In the genomic region with DNA sequence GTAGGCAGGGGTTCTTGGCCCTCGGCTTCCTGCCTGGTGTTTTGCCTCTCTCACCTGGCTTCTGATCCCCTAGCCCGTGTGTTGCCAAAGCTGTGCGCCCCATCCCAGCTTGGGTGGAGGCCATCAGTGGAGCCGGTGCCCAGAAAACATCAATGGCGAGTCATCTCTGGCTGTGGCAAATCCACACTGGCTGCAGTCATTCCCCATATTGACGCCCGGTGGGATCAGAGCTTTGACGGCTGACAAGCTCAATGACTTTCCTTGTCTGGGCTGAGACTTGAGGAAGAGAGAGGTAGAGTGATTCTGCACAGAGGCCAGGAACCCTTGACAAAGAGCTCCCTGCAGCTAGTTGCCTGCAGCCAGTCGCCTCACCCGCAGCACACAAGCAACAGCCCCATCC, we compare ENCODE assay signal across 30 mouse cellular contexts.
DNase-seq lines count a peak whose midpoint lies in the region; ATAC-seq and TF ChIP-seq lines count a peak whose summit lies in the region.
"Had no signal": no experiment of that assay in that cellular context is flagged by ENCODE, and none has a peak within 500 bp of the region (broad histone marks: within the 10 kb centered on the region; RNA-seq: fewer than 3 reads in every experiment).

No protein-coding gene starts in this region.

- peaks cover 32% of the 10 kb centered on the region for H3K36me3 ChIP-seq in forebrain, embryonic 16.5 days (ENCODE audit: control insufficient read depth, insufficient read depth)
- peaks cover 99% of the 10 kb centered on the region for H3K36me3 ChIP-seq in forebrain, embryonic 10.5 days (replicated peaks)
- H3K36me3 ChIP-seq in hindbrain, postnatal 0 days (ENCODE audit: insufficient read depth, low read length), result peaks cover 39% of the 10 kb centered on the region
- H3K36me3 ChIP-seq in hindbrain, embryonic 12.5 days, result peaks cover 81% of the 10 kb centered on the region
- H3K36me3 ChIP-seq: liver, embryonic 13.5 days had no signal

- 56% methylated on average over 10 of the region's 10 CpGs for WGBS in forebrain, embryonic 16.5 days
- 92% methylated on average over 10 of the region's 10 CpGs for WGBS in forebrain, embryonic 10.5 days
- 44% methylated on average over 10 of the region's 10 CpGs for WGBS in hindbrain, postnatal 0 days
- WGBS in hindbrain, embryonic 12.5 days, result 86% methylated on average over 10 of the region's 10 CpGs

- no peak overlapping the region for H3K4me2 ChIP-seq in forebrain, embryonic 16.5 days (ENCODE audit: low read length)
- no peak overlapping the region for H3K4me2 ChIP-seq in hindbrain, postnatal 0 days (ENCODE audit: low read depth, low read length)
- no peak overlapping the region for H3K4me2 ChIP-seq in hindbrain, embryonic 12.5 days (replicated peaks)
- H3K4me2 ChIP-seq: embryonic facial prominence, embryonic 13.5 days; heart, embryonic 13.5 days; limb, embryonic 13.5 days; liver, embryonic 13.5 days had no signal

- peak; percentile 16; the same call in 1 of the 2 replicates for ATAC-seq in forebrain, embryonic 16.5 days
- ATAC-seq in hindbrain, postnatal 0 days, result peak; percentile 48
- no peak for ATAC-seq in hindbrain, embryonic 12.5 days (ENCODE audit: low FRiP score)
- ATAC-seq: inflammation-experienced regulatory T-cells, adult 6 months; midbrain, embryonic 16.5 days had no signal

- peak overlapping the region; percentile 35 for H3K27ac ChIP-seq in forebrain, embryonic 16.5 days (ENCODE audit: low read length)
- H3K27ac ChIP-seq in forebrain, embryonic 10.5 days, result no peak overlapping the region
- peak overlapping the region; percentile 38; the same call in 1 of the 2 replicates for H3K27ac ChIP-seq in hindbrain, postnatal 0 days
- no peak overlapping the region for H3K27ac ChIP-seq in hindbrain, embryonic 12.5 days
- H3K27ac ChIP-seq: embryonic facial prominence, embryonic 13.5 days; heart, adult 2 months; heart, embryonic 13.5 days; limb, embryonic 13.5 days; liver, embryonic 13.5 days had no signal

- peaks cover 14% of the 10 kb centered on the region for H3K4me1 ChIP-seq in forebrain, embryonic 16.5 days (replicated peaks; ENCODE audit: control insufficient read depth, insufficient read depth, low read length)
- H3K4me1 ChIP-seq in forebrain, embryonic 10.5 days, result no peaks in the 10 kb centered on the region
- peaks cover 6% of the 10 kb centered on the region for H3K4me1 ChIP-seq in hindbrain, postnatal 0 days (ENCODE audit: insufficient read depth, low read length)
- H3K4me1 ChIP-seq in hindbrain, embryonic 12.5 days, result 0 out of 2 replicates have a peak, but pooled peaks cover 3% of the 10 kb centered on the region
- H3K4me1 ChIP-seq: liver, embryonic 13.5 days; megakaryocyte, embryonic 14.5 days had no signal

- 0 out of 2 replicates have a peak, but pooled peaks have one; percentile 7 for TF ChIP-seq CTCF in hindbrain, postnatal 0 days (IDR thresholded peaks at IDR 0.05; ENCODE audit: low read depth)

- no peaks in the 10 kb centered on the region for H3K9me3 ChIP-seq in forebrain, embryonic 16.5 days (ENCODE audit: control insufficient read depth, low read length)
- no peaks in the 10 kb centered on the region for H3K9me3 ChIP-seq in forebrain, embryonic 10.5 days
- H3K9me3 ChIP-seq in hindbrain, postnatal 0 days (ENCODE audit: low read length), result no peaks in the 10 kb centered on the region
- H3K9me3 ChIP-seq in hindbrain, embryonic 12.5 days (replicated peaks), result no peaks in the 10 kb centered on the region
- H3K9me3 ChIP-seq: embryonic facial prominence, embryonic 13.5 days; heart, embryonic 13.5 days; limb, embryonic 13.5 days; liver, embryonic 13.5 days had no signal

- H3K4me3 ChIP-seq in forebrain, embryonic 16.5 days (replicated peaks; ENCODE audit: low read length), result no peak overlapping the region
- no peak overlapping the region for H3K4me3 ChIP-seq in forebrain, embryonic 10.5 days
- H3K4me3 ChIP-seq in hindbrain, postnatal 0 days (ENCODE audit: low read length), result no peak overlapping the region
- H3K4me3 ChIP-seq in hindbrain, embryonic 12.5 days, result no peak overlapping the region
- H3K4me3 ChIP-seq: embryonic facial prominence, embryonic 13.5 days; erythroblast, embryonic 14.5 days; heart, adult 2 months; heart, embryonic 13.5 days; limb, embryonic 13.5 days; liver, embryonic 13.5 days; megakaryocyte, embryonic 14.5 days had no signal

- H3K27me3 ChIP-seq in forebrain, embryonic 16.5 days (replicated peaks; ENCODE audit: control insufficient read depth, insufficient read depth, low read length), result no peaks in the 10 kb centered on the region
- no peaks in the 10 kb centered on the region for H3K27me3 ChIP-seq in forebrain, embryonic 10.5 days (ENCODE audit: poor library complexity, severe bottlenecking)
- H3K27me3 ChIP-seq in hindbrain, postnatal 0 days (ENCODE audit: insufficient read depth, low read length), result no peaks in the 10 kb centered on the region
- H3K27me3 ChIP-seq in hindbrain, embryonic 12.5 days, result no peaks in the 10 kb centered on the region
- H3K27me3 ChIP-seq: CH12.LX; embryonic facial prominence, embryonic 13.5 days; heart, embryonic 13.5 days; limb, embryonic 13.5 days; liver, embryonic 13.5 days; megakaryocyte, embryonic 14.5 days had no signal

- H3K9ac ChIP-seq in forebrain, embryonic 16.5 days (replicated peaks; ENCODE audit: low read depth, low read length), result no peak overlapping the region
- H3K9ac ChIP-seq in hindbrain, postnatal 0 days (replicated peaks; ENCODE audit: low read length), result no peak overlapping the region
- no peak overlapping the region for H3K9ac ChIP-seq in hindbrain, embryonic 12.5 days
- H3K9ac ChIP-seq: embryonic facial prominence, embryonic 13.5 days; heart, embryonic 13.5 days; limb, embryonic 13.5 days; liver, embryonic 13.5 days had no signal

- no peak for DNase-seq in forebrain, embryonic 10.5 days (ENCODE audit: extremely low spot score, low spot score)
- peak; percentile 55 for DNase-seq in hindbrain, postnatal 0 days (ENCODE audit: low spot score)
- peak; percentile 51 to 52 for DNase-seq in right cerebral cortex, postnatal 10 days (ENCODE audit: low spot score in 2 of 2)
- DNase-seq in right cerebral cortex, postnatal 14 days, result no peak
- DNase-seq in brain, adult 2 months (ENCODE audit: low read depth, low spot score), result peak; percentile 16
- no peak for DNase-seq in liver
- DNase-seq: adrenal gland, postnatal 25 days; B cell, adult 2 months; cerebellum, adult 11-12 months; cerebellum, postnatal 36 days; embryo, embryonic 11 days; gastrocnemius, postnatal 25 days; heart, adult 2 months; kidney, adult 18-20 months; layer of hippocampus, postnatal 36 days; liver, embryonic 13.5 days; lung, adult 2 months; lung, postnatal 14 days; right cerebral cortex, adult 18-20 months; spleen, adult 18-20 months had no signal

Comparison
In these comparisons a context has a peak if more than half of its experiments do, and no peak if none do; other contexts are left out.
1. H3K27ac ChIP-seq: peak in forebrain, embryonic 16.5 days (single experiment) and hindbrain, postnatal 0 days (single experiment); none in forebrain, embryonic 10.5 days (single experiment) and hindbrain, embryonic 12.5 days (single experiment).
2. DNase-seq: peak in hindbrain, postnatal 0 days (single experiment), right cerebral cortex, postnatal 10 days (2 of 2) and brain, adult 2 months (single experiment); none in forebrain, embryonic 10.5 days (single experiment), right cerebral cortex, postnatal 14 days (single experiment) and liver (single experiment).